ENCODE assay signal across 8 mouse cellular contexts in the genomic region with DNA sequence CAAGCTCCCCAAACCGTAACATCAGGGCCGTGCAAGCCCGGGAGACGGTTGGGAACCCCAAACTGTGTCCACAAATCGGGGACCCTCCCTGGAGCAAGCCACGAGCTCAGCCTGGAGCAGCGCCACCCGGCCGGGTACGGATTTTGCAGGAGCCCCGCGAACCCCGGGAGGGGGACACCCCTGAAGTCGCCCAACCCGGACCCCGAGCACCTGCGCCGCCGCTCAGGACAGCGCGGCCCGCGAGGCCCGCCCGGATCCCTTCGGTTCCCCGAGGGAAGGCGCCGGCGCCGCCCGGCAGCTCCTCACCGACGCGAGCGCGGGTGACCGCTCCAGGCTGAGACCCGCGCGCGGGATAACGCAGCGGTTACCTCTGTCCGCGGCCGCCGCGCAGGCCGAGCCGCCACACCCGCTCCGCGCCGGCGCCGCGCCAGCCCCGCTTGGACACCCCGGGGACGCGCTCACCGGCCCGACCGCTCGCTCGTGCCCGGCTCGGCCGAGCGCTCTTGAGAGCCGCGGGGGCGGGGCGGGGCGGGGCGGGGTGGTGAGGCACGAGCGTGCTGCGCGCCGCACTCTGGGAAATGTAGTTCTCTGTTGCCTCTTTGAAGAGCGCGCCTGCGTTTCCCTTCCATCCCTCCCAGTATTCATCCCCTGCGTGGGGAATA. TPM values are rescaled to one million over a fixed set of nuclear protein-coding genes. Genes with fewer than 3 reads are reported as not detected.
DNase-seq lines count a peak whose midpoint lies in the region; ATAC-seq and TF ChIP-seq lines count a peak whose summit lies in the region.

A gene (minus strand): TSS at position 512 of the 662 bp plus-strand sequence.

- H3K9me3 ChIP-seq in embryonic facial prominence, embryonic 15.5 days (replicated peaks): no peaks in the 10 kb centered on the region
- H3K9me3 ChIP-seq in kidney, embryonic 14.5 days (ENCODE audit: control insufficient read depth, low read length): no peaks in the 10 kb centered on the region
- H3K9me3 ChIP-seq in limb, embryonic 14.5 days (ENCODE audit: control insufficient read depth, low read length): no peaks in the 10 kb centered on the region
- H3K9me3 ChIP-seq in midbrain, embryonic 16.5 days (replicated peaks; ENCODE audit: control insufficient read depth, low read length, poor library complexity, severe bottlenecking): no peaks in the 10 kb centered on the region

- peak; percentile 95 for ATAC-seq in embryonic facial prominence, embryonic 15.5 days (ENCODE audit: insufficient number of reproducible peaks, low FRiP score, low TSS enrichment, low read depth)
- peak; percentile 98 for ATAC-seq in kidney, embryonic 14.5 days (ENCODE audit: low FRiP score, low TSS enrichment)
- ATAC-seq in limb, embryonic 14.5 days (ENCODE audit: low FRiP score, low read depth): peak; percentile 96
- ATAC-seq in midbrain, embryonic 16.5 days: peak; percentile 98

- WGBS in embryonic facial prominence, embryonic 15.5 days: under 1% methylated on average over 83 of the region's 86 CpGs
- WGBS in kidney, embryonic 14.5 days: under 1% methylated on average over 61 of the region's 86 CpGs
- 1% methylated on average over 37 of the region's 86 CpGs for WGBS in limb, embryonic 14.5 days
- WGBS in midbrain, embryonic 16.5 days: under 1% methylated on average over 65 of the region's 86 CpGs
- WGBS in spleen, adult 2 months: under 1% methylated on average over 72 of the region's 86 CpGs

- H3K9ac ChIP-seq in embryonic facial prominence, embryonic 15.5 days: peak within 1 kb of the TSS; percentile 74
- H3K9ac ChIP-seq in kidney, embryonic 14.5 days (ENCODE audit: low read depth, low read length): peak within 1 kb of the TSS; percentile 87
- H3K9ac ChIP-seq in limb, embryonic 14.5 days (ENCODE audit: low read depth, low read length, severe bottlenecking): peak within 1 kb of the TSS; percentile 85
- peak within 1 kb of the TSS; percentile 90 for H3K9ac ChIP-seq in midbrain, embryonic 16.5 days (ENCODE audit: low read depth, low read length)

- H3K4me2 ChIP-seq in embryonic facial prominence, embryonic 15.5 days (replicated peaks): peak within 1 kb of the TSS; percentile 72
- peak within 1 kb of the TSS; percentile 75 for H3K4me2 ChIP-seq in kidney, embryonic 14.5 days (replicated peaks; ENCODE audit: low read depth, low read length)
- peak within 1 kb of the TSS; percentile 73 for H3K4me2 ChIP-seq in limb, embryonic 14.5 days (replicated peaks; ENCODE audit: low read depth, low read length, severe bottlenecking)
- peak within 1 kb of the TSS; percentile 62 for H3K4me2 ChIP-seq in midbrain, embryonic 16.5 days (ENCODE audit: low read length)

- H3K27me3 ChIP-seq in embryonic facial prominence, embryonic 15.5 days: no peaks in the 10 kb centered on the region
- no peaks in the 10 kb centered on the region for H3K27me3 ChIP-seq in kidney, embryonic 14.5 days (ENCODE audit: control insufficient read depth, insufficient read depth, low read length)
- no peaks in the 10 kb centered on the region for H3K27me3 ChIP-seq in limb, embryonic 14.5 days (ENCODE audit: control insufficient read depth, insufficient read depth, low read length)
- H3K27me3 ChIP-seq in midbrain, embryonic 16.5 days (ENCODE audit: control insufficient read depth, insufficient read depth, low read depth, low read length): no peaks in the 10 kb centered on the region
- H3K27me3 ChIP-seq in spleen, adult 2 months (ENCODE audit: control insufficient read depth, insufficient read depth, low read length): 0 out of 2 replicates have a peak, but pooled peaks cover 3% of the 10 kb centered on the region

- TF ChIP-seq CTCF in bone marrow macrophage, adult 2 months (IDR thresholded peaks at IDR 0.05; ENCODE audit: low read depth, low read length): no peak
- TF ChIP-seq CTCF in spleen, adult 2 months (IDR thresholded peaks at IDR 0.05; ENCODE audit: extremely low read depth, insufficient read depth, insufficient read length, insufficient replicate concordance): no peak

- peak; percentile 88 for DNase-seq in A20 (ENCODE audit: low read depth, low spot score)
- DNase-seq in heart, adult 9 months (ENCODE audit: low spot score in 2 of 2): peak; percentile 84 to 85
- peak; percentile 87 for DNase-seq in limb, embryonic 14.5 days (ENCODE audit: low spot score)
- DNase-seq in spleen, adult 2 months (ENCODE audit: low read depth in 1 of 2, low spot score in 2 of 2): peak; percentile 28 to 80

- peaks cover 6% of the 10 kb centered on the region for H3K4me1 ChIP-seq in bone marrow macrophage, adult 2 months (ENCODE audit: control insufficient read depth, insufficient read depth, low read length)
- H3K4me1 ChIP-seq in embryonic facial prominence, embryonic 15.5 days: peaks cover 8% of the 10 kb centered on the region; the same call in 1 of the 2 replicates
- H3K4me1 ChIP-seq in kidney, embryonic 14.5 days (ENCODE audit: control insufficient read depth, insufficient read depth, low read length): peaks cover 6% of the 10 kb centered on the region; the same call in 1 of the 2 replicates
- no peaks in the 10 kb centered on the region for H3K4me1 ChIP-seq in limb, embryonic 14.5 days (ENCODE audit: control insufficient read depth, insufficient read depth, low read length)
- H3K4me1 ChIP-seq in midbrain, embryonic 16.5 days (ENCODE audit: control insufficient read depth, insufficient read depth, low read length): peaks cover 11% of the 10 kb centered on the region
- no peaks in the 10 kb centered on the region for H3K4me1 ChIP-seq in spleen, adult 2 months (ENCODE audit: control insufficient read depth, insufficient read depth, insufficient read length)

- no peaks in the 10 kb centered on the region for H3K36me3 ChIP-seq in embryonic facial prominence, embryonic 15.5 days
- H3K36me3 ChIP-seq in kidney, embryonic 14.5 days (ENCODE audit: control insufficient read depth, insufficient read depth, low read length): no peaks in the 10 kb centered on the region
- H3K36me3 ChIP-seq in limb, embryonic 14.5 days (ENCODE audit: control insufficient read depth, insufficient read depth, low read length): no peaks in the 10 kb centered on the region
- H3K36me3 ChIP-seq in midbrain, embryonic 16.5 days (ENCODE audit: control insufficient read depth, insufficient read depth, low read length): no peaks in the 10 kb centered on the region
- H3K36me3 ChIP-seq in spleen, adult 2 months (ENCODE audit: control insufficient read depth, insufficient read depth, low read length): no peaks in the 10 kb centered on the region

- H3K27ac ChIP-seq in bone marrow macrophage, adult 2 months (ENCODE audit: insufficient read depth, low read depth, low read length): no peak within 1 kb of the TSS
- no peak within 1 kb of the TSS; the same call in 1 of the 2 replicates for H3K27ac ChIP-seq in embryonic facial prominence, embryonic 15.5 days (replicated peaks)
- H3K27ac ChIP-seq in kidney, embryonic 14.5 days (ENCODE audit: low read depth, low read length): no peak within 1 kb of the TSS
- H3K27ac ChIP-seq in limb, embryonic 14.5 days (replicated peaks; ENCODE audit: low read depth, low read length): no peak within 1 kb of the TSS
- H3K27ac ChIP-seq in midbrain, embryonic 16.5 days (ENCODE audit: low read length): peak within 1 kb of the TSS; percentile 85
- H3K27ac ChIP-seq in spleen, adult 2 months (ENCODE audit: insufficient read depth, low read length): no peak within 1 kb of the TSS

- TF ChIP-seq POLR2A in bone marrow macrophage, adult 2 months (IDR thresholded peaks at IDR 0.05; ENCODE audit: borderline replicate concordance, low read depth, low read length): peak; percentile 17; the same call in 1 of the 2 replicates
- TF ChIP-seq POLR2A in limb, embryonic 14.5 days (IDR thresholded peaks at IDR 0.05; ENCODE audit: borderline replicate concordance, extremely low read depth, insufficient read depth, insufficient read length): no peak
- no peak for TF ChIP-seq POLR2A in spleen, adult 2 months (IDR thresholded peaks at IDR 0.05; ENCODE audit: low read depth, low read length)

- peak within 1 kb of the TSS; percentile 92 for H3K4me3 ChIP-seq in bone marrow macrophage, adult 2 months (ENCODE audit: insufficient read depth, low read length)
- H3K4me3 ChIP-seq in embryonic facial prominence, embryonic 15.5 days (replicated peaks): peak within 1 kb of the TSS; percentile 87
- peak within 1 kb of the TSS; percentile 90 for H3K4me3 ChIP-seq in kidney, embryonic 14.5 days (ENCODE audit: low read length)
- peak within 1 kb of the TSS; percentile 68 for H3K4me3 ChIP-seq in limb, embryonic 14.5 days (replicated peaks; ENCODE audit: low read length)
- H3K4me3 ChIP-seq in midbrain, embryonic 16.5 days (ENCODE audit: low read depth, low read length): peak within 1 kb of the TSS; percentile 95
- H3K4me3 ChIP-seq in spleen, adult 2 months (ENCODE audit: extremely low read depth, insufficient read depth, insufficient read length): peak within 1 kb of the TSS; percentile 94

RNA-seq across cellular contexts. Expression of the gene that starts here (rescaled TPM):
- 2.8 and 2.9 TPM in 2 replicates for polyA plus RNA-seq in bone marrow macrophage, adult 2 months (2012; ENCODE audit: insufficient read depth, insufficient read length, missing spikeins)
- polyA plus RNA-seq in embryonic facial prominence, embryonic 15.5 days (2015; fragmentation: Nextera tagmentation; extraction: Ambion mirVana): 17.2 and 18.2 TPM in 2 replicates
- polyA plus RNA-seq in kidney, embryonic 14.5 days (2014; fragmentation: Nextera tagmentation; extraction: Ambion mirVana): 6.8 and 13.3 TPM in 2 replicates
- polyA plus RNA-seq in limb, embryonic 14.5 days (2012; rRNA removed): 11.7 and 11.8 TPM in 2 replicates
- polyA plus RNA-seq in limb, embryonic 14.5 days (2014; fragmentation: Nextera tagmentation; extraction: Ambion mirVana): 14.8 and 15.5 TPM in 2 replicates
- 49.6 and 49.7 TPM in 2 replicates for polyA plus RNA-seq in midbrain, embryonic 16.5 days (2015; fragmentation: Nextera tagmentation; extraction: Ambion mirVana)
- 1.5 and 2.0 TPM in 2 replicates for polyA plus RNA-seq in spleen, adult 2 months (2012; rRNA removed)
